Mouse (Mus musculus): ENCODE results near the gene Fam222a.

GRCm38 (mm10) chr5:114656305-114656704 lies 88.5 kb downstream of the Fam222a start:
- TF ChIP-seq CTCF (IDR thresholded peaks at IDR 0.05; ENCODE audit: extremely low read depth, insufficient read length, insufficient replicate concordance, low read depth, low read length) (no peak), POLR2A (IDR thresholded peaks at IDR 0.05; ENCODE audit: low read depth, low read length) (no peak)

Data from small intestine, adult 2 months (tissue).